Mouse (Mus musculus) monocyte, adult 5-6 weeks (primary cell): ENCODE measurements around the gene Sugt1. TPM values are rescaled to one million over a fixed set of nuclear protein-coding genes. Genes with fewer than 3 reads are reported as not detected.
A peak's percentile ranks its signal among the peaks of the same experiment; 100 is the strongest.

Experiments used
- ATAC-seq: fragments of 153-309, 156-312 bp; replicated peaks from 2 replicates; pipeline ENCODE4 v1.8.0; 2017; ENCODE audit warnings: mild to moderate bottlenecking; ENCODE audit not compliant: low TSS enrichment, insufficient number of reproducible peaks, severe bottlenecking, poor library complexity, low FRiP score
- total RNA-seq: library from RNA; stranded (forward); fragments of 200-1000, 200-491, 200-594 nt; gene quantifications from 3 replicates; pipeline ENCODE4 v1.2.3, GENCODE M21; 2017

Gene Sugt1
- 144 to 198 TPM (median 182 TPM) in 3 replicates for total RNA-seq

DNA sequence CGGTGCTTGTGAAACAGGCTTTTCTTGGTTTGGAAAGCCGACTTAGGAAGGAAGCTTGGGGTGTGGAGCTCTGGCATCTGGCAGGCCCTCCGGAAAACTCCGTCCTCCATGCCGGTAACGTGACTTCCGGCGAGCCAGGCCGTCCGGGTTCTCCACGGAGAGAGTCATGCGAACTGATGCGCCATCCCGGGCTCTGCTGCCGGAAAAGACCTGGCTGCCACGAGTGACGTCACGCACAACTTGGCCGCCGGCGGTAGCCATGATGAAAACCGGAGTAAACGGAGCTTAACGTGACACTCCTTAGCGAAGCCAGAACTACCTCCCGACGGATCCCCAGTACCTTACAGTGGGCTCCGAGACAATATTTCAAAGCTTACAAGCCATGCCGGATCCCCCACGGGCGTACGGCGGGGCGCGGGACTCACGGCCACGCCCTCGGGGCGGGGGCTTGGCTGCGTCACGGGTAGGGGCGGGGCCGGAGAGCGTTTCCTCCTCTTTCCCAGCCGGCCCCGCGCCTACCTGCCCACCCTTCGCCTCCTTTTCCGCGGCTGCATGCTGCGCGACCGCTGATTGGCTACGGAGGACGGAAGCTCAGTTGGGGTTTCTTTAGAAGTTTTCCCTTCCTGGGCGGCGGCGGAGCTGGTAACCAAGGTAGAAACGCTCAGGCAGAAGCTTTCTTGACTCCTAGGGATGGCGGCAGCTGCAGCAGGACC lies at the start of gene Sugt1:
TSS of gene Sugt1 (plus strand) at position 553 of the 713 bp plus-strand sequence.
- ATAC-seq = peak; percentile 94

DNA sequence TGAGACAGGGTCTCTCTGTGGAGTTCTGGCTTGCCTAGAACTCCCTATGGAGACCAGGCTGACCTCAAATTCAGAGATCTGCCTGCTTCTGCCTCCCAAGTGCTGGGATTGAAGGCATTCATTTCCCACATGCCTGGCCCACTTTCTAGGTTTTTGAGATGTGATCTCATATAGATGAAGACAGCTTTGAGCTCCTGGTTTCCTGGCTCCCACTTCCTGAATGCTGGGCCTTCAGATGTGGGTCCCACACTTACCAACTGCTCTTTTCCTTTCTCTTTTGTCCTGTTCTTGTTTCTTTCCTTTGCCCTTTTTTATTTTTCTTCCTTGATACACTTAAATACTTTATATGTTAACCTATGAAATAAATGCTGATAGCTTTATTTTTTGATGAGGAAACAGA lies 49.6 kb upstream of the Sugt1 start:
- no peak for ATAC-seq

DNA sequence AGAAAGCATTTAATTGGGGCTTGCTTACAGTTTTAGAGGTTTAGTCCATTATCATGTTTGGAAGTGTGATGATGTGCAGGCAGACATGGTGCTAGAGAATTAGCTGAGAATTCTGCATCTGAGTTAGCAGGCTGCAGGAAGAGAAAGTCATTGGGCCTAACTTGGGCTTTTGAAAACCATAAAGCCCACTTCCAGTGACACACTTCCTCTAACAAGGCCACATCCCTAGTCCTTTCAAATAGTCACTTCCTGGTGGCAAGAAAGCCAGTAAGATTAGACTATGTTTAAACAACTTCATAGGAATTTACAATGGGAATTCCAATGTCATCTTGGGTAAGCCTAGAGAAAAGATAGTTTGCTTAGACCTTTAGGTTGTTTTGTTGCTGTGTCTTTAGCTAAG lies 45.9 kb upstream of the Sugt1 start:
- no peak for ATAC-seq

DNA sequence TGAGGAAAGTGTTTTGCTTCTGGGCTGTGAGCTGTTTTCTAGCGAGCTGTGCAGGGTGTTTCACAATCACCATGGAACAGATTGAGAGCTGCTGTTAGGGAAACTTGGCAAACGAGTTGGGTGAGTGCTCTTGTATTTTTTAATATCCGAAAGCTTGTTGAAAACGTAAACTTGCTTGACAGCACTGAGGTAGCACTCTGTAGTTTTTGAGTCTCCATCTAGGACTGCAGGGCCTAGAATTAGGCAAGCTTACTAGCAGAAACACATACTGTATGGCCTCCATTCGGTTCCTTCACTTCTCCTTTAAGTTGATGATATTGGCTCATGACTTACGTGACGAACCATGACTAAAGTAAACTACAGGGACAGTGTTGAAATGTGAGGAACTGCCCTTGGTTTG lies 38.1 kb upstream of the Sugt1 start:
- ATAC-seq = peak; percentile 98

DNA sequence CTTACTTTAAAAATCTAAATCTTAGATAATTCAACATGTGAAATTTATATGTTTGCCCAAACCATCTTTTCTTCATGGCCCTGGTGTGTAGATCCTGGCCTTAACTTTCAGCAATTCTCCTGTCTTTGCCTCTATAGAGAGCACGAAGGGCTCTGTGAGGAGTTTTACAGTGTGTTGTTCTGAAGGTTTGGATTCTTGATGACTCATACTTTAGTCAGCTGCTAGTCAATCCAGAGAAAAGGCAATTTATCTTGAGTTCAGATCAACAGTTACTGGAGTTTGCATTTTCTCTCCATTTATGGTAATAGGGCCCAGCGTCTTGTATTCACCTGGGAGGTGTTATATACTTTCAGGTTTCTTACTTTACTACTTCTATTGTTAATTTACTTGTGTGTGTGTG lies 35.6 kb upstream of the Sugt1 start:
- no peak for ATAC-seq

DNA sequence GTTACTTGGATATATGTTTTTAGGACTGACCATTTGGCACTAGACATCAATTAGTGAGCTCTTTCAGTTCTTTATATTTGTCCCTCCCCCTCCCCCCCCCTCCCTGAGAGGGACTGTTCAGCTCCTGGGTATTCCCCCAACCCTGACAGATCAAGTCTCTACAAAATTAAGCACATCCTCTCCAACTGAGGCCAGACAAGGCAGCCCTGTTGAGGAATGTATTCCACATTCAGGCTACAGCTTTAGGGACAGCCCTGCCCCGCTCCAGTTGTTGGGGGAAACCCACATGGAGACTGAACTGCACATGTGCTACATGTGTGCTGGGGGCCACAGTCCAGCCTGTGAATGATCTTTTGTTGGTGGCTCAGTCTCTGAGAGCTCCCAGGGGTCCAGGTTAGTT lies 34.6 kb upstream of the Sugt1 start:
- ATAC-seq = no peak

DNA sequence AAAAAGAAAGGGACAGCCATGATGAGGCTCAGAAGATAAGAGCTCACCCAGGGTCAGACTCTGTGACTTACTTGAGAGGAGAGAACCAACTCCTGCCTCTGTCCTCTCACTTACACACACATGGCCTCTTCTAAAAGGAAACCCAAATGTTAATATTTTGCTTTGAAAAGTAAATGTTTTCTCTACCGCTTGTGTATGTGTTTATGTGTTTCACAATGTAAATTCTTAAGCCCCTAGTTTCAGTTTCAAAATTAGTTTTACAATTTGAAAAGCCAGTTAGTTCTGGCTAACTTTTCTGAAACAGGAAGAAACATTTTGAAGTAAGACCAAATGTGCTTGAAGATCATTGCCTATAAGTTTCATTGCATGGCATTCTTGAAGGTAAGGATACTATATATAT lies 29.7 kb upstream of the Sugt1 start:
- ATAC-seq = no peak

DNA sequence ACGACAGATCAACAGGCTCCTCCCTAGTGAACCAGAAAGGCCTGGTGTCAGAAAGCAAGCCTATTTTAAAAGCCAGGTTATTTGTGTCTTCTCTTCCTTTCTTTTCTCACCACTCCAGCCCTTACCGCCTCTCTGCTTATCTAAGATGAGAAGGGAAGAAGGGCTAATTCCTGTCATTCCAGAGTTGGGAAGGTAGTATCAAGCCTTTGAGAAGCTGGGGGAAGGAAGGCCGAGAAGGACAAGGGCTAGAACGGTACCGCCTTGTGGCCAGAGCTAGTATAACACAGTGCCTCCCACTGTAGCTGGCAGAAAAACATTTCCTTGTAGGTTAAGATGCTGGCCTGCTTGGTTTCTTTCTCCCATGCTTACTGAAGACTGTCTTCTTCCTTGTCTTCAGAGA lies 24.7 kb upstream of the Sugt1 start:
- peak; percentile 70; the same call in 1 of the 2 replicates for ATAC-seq

DNA sequence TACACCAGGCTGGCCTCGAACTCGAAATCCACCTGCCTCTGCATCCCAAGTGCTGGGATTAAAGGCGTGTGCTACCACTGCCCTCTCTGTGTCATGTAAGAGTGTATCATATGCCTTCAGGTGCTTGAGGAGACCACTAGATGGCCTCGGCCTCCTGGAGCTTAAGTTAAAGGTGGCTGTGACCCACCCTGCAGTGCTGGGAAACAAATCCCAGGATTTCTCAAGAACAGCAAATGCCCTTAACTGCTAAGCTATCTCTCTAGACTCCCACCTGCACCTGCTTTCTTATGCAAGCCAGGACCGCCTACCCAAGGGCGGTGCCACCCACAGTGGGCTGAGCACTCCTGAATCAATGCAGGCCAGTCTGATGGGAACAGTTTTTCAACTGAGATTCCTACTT lies 22.7 kb upstream of the Sugt1 start:
- no peak for ATAC-seq

DNA sequence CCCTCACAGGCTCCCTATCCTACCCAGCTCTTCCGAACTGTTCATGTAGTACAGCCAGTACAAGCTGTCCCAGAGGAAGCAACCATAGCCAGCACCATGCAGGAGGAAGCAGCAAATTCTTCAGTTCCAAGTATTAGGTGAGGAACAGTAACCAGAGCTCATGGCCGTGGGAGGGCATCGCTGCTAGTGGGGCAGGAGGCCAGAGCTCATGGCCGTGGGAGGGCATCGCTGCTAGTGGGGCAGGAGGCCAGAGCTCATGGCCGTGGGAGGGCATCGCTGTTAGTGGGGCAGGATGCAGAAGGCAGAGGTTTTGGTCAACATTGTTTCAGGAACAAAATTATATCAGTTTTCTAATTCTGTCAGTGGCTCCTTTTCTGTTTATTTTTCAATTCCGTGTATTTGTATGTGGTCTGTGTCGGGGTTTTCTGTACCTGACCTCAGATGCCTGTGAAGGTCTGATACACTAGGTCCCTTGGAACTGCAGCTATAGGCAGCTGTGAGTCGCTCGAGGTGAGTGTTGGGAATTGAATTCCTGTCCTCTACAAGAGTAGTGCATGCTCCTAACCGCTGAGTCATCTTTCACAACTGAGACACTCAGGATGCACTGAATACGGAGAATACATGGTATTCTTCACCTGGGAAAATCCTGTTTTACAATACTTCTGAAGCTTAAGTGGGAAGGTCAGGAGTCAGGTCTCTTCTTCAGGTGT lies 13.9 kb upstream of the Sugt1 start:
- no peak for ATAC-seq

DNA sequence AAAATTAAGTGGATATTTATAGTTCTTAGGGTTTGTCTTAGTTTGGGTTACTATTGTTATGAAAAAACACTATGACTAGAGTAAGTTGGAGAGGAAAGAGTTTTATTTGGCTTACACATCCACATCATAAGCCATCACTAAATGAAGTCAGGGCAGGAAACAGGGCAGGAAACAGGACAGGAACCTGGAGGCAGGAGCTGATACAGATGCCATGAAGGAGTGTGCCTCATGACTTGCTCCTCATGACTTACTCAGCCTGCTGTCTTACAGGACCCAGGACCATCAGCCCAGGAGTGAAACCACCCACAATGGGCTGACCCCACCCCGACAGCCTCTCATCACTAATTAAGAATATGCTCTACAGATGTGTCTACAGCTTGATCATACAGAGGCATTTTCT lies 13.1 kb upstream of the Sugt1 start:
- no peak for ATAC-seq

DNA sequence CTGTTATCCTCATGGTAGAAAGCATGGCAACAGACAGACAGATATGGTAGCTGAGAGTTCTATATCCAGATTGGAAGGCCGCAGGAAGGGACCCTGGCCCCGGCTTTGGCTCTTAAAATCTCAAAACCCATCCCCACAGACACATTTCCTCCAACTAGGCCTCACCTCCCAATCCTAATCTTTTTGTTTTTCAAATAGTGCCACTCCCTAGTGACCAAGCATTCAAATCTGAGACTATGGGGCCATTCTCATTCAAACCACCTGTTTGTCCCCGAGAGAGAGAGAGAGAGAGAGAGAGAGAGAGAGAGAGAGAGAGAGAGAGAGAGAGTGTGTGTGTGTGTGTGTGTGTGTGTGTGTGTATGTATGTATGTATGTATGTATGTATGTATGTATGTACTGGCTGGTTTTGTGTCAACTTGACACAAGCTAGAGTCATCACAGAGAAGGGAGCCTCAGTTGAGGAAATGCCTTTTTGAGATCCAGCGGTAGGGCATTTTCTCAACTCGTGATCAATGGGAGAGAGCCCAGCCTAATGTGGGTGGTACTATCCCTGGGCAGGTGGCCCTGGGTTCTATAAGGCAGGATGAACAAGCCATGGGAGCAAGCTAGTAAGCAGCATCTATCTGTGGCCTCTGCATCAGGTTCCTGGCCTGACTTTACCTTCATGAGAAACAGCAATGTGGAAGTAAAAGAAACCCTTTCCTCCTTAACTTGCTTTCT lies 3.8 kb upstream of the Sugt1 start:
- ATAC-seq = no peak

DNA sequence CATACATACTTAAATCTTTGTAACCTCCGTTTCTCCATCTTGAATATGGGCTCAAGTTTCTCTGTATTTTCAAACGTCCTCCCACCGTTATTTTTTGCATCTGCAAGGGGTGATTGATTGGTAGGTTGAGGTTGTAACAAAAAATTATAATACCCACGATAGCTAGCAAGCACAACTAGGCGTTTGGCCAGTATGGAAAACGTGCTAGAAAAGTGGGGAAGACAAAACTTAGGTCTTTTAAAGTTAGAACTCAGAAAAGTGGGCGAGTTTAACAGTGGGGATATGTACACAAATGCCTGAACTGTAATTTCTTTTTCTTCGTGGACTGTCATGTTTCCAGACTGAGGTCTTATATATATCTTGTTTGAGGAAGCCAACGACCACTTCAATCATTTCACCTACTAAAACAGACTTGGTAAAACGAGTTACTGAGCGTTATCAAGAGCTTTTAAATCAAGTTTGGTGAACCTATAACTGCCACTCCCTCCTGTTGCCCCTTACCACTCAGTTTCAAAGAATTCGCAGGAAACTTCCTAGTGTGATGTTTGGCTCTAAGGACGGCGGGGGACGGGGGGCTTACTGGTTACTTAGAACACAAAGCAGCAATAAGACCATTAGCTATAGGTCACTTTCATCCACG lies 872 bp upstream of the Sugt1 start:
- ATAC-seq = no peak

DNA sequence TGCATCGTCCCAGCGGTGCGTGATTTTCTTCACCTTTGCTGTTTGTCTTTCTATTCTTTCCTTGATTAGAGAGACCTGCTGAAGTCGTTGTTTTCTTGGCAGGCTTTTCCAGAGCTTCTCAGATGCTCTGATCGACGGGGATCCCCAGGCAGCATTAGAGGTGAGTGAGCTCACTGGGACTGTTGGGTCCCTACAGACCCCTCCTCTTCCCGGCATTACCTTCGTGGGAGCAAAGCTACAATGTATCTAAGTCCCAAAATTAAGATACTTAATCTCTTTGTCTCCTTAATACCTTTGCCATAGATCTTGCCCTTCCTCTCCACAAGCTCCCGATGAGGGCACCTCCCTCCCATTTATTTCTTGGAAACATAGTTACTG lies 350 bp downstream of the Sugt1 start:
- ATAC-seq = no peak

DNA sequence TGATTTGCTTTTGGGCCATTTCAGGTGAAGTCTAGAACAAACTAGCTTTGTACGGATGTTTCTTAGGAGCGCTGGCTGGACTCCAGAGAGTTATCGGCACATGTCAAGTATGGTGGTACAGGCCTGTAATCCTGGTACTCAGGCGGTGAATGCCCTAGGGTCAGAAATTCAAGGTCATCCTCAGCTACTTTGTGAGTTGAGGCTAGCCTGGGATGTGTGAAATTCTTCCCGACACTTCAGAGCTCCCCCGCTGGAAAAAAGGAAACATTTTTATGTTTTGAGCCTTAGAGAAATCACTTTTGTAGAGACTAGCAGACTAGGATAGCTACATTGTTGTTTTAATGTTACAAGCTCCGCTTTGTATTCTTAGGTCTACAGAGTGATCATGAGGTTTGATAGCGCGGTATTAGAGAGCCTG lies 1.1 kb downstream of the Sugt1 start:
- no peak for ATAC-seq

DNA sequence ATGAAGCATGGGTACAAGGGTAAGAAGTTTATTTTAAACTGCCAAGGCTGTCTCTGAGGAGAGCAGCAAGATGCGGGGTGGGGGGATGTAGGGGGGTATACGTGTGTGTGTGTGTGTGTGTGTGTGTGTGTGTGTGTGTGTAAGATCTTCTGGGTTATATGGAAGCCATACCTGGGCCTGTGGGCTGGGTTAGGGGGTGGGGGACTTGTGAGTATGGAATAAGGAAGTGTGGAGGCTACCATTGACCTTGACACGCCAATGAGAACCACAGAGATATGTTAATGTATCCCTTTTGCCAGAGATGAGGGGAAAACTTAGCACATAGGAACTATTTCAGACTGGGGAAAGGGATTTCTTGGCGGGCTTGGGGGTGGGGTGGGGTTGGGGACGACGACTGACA lies 1.9 kb downstream of the Sugt1 start:
- no peak for ATAC-seq

DNA sequence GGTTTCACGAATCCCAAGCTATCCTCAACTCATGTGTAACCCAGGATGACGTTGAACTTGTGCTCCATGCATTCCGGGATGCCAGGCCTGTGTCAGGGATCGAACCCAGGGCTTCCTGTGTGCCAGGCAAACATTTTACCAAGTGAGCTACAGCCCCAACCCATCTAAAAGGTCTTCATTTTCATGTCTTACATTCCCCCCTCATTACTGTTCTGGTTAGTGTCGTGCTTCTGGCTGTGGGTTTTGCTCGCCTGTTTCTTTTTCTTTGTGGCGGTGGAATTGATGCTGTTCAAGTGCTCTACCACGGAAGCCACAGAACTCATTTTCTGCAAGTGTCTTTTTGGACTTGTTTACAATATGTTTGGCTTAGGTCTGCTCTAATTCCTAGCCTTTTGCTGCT lies 3.4 kb downstream of the Sugt1 start:
- ATAC-seq = no peak

DNA sequence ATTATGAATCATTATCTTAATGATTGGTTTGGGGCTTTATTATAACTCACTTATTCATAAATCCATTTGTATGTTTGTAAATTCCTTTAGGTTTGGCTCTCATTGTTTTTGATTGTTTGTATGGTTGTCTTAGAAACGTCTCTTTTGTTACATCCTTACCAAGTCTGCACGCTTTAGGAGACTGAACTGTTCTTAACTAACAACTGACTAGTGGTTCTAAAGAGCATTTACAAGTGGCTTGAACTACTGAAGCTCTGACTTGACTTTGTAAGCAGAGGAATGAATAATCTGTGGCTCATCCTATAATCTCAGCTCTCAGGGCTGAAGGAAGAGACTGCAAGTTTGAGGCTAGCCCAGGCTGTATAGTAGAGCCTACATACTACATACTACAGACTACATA lies 4.1 kb downstream of the Sugt1 start:
- ATAC-seq = no peak

DNA sequence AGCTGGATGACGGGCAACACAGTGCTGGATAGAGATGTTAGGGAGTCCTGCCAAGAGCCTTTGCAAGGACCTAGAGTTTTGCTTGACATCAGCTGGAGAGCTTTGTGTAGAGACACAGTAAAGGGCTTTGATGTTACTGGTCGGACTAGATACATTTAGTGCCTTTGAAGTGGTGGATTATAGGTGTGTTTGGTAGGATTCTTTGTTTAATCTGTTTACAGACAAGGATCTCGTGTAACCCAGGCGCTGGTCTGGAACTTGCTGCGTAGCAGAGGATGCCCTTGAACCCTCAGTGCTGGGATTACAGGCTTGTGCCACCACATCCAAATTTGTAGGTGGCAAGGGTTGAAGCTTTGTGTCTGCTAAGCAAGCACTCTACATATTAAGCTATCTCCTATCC lies 6.6 kb downstream of the Sugt1 start:
- ATAC-seq = no peak
